Mouse (Mus musculus) gastrocnemius, postnatal 4 days (tissue): ENCODE data around the gene Kctd17. TPM values are rescaled to one million over a fixed set of nuclear protein-coding genes. Genes with fewer than 3 reads are reported as not detected.

Source experiments
- DNase-seq, 2 experiments: peaks; one replicate each; pipeline ENCODE4 v3.0.0; 2021 to 2022; ENCODE audit warnings: low spot score in 2 of 2, mixed read lengths in 2 of 2
- total RNA-seq, 2 experiments: library from RNA; stranded (reverse); gene quantifications; 2 replicates each; pipeline ENCODE4 v1.2.3; 2021

The Kctd17 gene
- total RNA-seq, 2 experiments from 2014 or later: 83.5 to 85.4 TPM

DNA sequence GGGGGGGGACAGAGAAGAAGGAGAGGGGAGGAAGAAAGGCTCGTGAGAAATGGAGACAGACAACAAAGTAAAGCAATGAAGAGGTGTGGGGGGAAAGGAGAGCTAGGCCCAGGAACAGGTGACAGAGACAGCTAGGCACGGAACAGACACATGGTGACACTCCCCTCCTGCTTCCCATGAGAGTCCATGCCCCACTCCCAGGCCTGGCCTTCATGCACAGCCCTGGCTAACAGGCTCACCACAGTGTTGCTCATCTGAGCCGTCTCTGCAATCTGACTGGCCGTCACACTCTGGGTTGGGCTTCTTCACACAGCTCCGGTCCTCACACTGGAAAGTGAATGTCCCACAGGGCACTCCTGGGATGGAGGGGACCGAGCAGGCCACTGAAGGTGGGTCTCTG, 15.5 kb downstream of the Kctd17 start:
- DNase-seq: no peak

DNA sequence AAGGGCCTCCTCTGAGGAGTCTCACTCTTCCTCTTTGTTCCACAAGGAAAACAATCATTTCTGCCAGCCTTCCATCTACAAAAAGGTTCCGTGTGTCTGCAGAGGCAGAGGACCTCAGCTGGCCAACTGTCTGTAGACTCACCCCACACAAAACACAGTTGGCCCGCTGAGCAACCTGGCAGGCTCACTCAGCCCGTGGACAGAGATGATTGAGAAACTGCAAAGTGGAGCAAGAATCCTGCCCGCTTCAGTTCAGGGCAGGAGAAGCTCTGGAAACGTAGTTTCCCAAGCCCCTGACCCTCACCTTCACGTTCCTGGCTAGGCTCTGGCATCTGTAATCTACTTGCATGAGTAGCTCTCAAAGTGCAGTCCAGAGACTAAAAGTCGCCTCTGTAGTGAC, 18.8 kb downstream of the Kctd17 start:
- no peak for DNase-seq

DNA sequence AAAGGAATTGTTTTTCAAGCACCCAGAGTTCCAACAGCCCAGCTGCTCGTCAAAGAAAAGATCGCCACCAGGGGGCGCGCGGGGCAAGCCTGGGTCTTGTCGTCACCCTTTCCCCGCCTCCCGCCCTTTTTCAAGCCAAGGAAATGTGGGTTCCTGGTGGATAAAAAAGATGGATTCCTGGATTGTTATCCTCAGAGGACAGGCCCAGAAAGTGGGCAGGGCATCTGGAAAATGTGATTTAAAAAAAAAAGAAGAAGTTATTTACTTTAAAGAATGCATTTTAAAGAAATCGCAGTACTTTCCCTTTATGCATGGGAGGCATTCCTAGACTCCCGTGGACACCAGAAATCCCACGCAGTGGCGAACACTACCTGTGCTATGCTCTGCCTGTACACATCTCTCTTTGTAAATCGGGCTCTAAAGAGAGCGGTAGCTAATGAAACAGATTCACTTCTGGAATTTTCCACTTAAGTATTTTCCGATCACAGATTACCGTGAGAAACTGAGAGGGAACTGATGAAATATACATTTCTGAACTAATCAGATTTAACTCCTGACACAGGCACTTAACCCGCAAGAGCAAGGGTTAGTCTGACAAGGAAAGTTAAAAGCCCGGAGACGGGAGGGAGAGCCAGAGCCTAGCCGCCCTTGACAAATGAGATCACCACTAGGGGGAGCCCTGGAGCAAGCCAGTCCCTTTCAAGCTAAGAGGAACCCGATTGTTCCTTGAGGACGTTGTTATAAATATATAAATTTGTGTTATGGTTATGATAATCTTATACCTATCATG, 19.6 kb downstream of the Kctd17 start:
- peak; percentile 97 to 99 for DNase-seq

DNA sequence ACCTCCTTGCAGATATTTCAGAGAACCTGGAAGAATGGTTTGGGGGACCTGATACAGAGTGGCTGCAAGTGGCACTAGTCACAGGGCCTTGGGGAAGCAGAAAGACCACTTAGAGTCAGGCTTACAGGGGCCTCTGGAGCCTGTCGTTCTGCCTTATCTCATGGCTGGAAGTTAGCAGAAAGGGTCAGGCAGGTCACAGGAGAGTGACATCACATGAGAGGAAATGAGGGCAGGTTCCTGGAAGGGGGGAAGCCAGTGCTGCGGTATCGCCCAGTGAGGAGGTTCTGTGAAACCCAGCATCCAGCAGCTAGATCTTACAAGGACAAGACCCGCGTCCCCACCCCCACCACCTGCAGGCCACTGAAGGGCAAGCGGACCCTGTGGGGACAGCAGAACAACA, 20.8 kb downstream of the Kctd17 start:
- DNase-seq: no peak

DNA sequence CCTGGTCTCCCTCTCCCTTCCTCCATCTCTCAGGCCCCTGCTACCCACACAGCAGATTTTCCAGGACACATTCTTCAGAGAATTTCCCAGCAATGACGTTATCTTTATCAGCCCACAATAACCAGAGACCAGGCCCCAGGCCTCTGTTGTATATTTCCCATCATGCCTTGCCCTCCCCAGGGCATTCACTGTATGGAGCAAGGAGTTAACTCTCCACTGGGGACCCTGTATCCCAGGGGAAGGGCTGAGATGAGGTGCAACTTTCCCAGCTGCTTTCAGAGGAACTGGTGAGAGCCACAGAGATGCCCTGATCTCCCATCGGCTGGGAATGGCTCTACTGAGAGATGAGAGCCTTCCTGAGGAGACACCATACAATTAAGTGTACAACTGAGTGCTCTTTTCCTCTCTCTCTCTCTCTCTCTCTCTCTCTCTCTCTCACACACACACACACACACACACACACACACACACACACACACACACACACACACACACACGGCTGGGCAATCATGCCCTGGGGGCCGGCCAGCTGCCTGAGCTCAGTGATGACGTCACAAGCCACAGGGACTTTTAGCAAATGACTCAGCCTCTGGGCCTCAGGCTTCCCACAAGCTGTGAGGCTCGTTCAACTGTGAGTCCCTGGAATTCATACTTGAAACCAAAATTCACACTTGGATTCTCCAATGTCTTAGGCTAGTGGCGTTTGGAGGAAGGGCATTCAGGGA, 21.5 kb downstream of the Kctd17 start:
- peak in 1 of 2 experiments; percentile 73 for DNase-seq

DNA sequence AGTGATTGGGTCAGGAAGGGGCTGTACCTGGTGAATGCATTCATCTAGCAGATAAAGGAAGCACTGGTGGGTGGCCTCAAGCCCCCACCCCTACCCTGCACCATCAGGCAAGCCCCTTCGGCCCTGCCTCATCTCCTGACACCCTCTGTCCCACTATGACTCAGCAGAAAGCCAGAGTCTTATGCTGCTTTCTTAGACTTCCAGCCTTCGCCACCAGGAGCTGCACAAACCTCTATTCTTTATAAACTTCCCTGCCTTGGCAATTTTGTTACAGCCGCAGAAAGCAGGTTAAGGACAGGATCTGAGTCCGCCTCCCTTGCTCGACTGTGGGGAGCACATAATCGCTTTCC, 22.0 kb downstream of the Kctd17 start:
- DNase-seq: no peak

DNA sequence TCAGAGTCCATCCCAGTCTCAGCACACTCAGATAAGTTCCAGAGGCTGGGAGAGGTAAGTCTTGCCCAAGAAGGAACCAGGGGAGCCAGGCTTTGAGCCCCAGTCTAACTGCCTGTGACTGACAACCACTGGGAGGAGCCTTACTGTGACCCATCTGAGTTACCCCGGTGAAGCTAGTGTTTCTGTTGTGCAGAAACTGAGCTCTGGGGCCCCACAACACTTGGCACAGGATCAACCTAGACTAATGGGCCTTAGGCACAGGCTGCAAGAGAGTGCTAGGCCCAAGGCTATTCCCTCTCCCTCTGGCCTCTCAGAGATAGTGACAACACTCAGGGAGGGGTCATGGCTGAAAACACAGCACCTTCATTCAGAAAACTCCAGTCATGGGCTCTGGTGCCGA, 22.8 kb downstream of the Kctd17 start:
- DNase-seq: no peak

DNA sequence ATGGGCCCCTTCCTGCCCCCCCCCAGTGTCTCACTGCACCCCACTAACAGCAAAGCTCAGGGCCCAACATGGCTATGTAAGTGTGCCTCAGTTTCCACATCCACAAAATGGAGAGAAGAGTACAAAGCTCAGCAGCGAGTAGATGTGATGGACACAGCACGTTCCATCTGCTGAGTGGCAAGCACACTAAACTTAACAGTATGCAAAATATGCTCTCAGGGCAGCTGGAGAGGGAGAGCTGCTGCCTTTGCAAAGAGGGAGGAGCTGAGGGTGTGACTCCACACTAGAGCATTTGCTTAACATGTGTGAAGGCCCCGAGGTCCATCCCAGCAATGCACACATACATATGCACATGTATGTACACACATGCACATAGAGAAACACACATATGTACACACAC, 24.6 kb downstream of the Kctd17 start:
- DNase-seq: no peak

DNA sequence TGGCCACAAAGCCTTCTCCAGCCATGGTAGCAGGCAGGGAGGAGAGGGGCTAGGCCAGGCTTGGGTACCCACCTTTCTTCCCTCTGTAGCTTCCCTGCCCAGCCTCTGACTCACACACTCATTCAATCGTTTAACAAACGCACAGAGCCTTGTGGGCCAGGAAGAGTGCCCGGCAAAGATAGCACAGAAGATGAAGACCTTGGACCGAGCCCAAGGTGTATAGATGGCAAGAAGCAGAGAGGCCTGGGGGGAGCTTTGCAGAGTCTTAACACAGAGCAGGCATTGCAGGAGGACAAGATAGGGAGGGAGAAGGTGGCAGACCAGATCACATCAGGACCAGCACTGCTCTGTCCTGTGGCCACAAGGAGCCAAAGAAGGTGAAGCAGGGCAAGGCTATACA, 26.8 kb downstream of the Kctd17 start:
- DNase-seq: no peak

DNA sequence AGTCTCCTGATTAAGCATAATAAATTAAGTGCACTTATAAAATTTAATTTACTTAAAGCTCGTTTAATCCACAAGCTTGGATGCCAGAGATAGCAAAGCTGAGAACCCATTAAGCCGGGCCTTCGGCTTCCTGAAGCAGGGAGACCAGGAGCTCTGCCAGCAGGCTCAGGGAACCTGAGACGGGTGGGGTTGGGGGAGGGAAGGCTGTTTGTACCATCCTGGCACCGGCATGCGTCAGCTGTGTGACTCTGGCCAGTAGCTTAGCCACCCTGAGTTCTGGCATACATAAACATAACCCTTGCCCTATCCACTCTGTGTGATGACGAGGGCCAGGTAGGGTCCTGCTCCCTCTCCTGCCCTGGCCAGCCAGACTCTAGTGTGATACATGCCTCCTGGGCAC, 27.7 kb downstream of the Kctd17 start:
- DNase-seq: no peak

DNA sequence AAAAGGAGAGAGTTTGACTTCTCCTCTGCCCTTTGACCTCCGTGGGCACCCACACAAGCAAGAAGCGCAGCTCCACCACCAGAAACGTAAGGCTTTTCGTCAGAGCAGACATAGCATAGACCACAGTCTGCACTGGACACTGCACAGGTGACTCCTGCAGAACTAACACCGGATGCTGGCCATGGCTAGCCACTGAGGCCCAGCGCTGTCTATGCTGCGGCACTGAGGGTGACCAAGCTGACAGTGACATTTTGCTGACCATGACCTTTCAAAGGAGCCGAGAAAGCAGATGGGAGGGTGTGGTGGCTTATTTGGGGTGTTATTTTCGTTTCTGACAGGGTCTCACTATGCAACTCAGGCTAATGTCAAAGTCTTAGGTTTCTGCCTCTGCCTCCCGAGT, 28.8 kb downstream of the Kctd17 start:
- DNase-seq: no peak

DNA sequence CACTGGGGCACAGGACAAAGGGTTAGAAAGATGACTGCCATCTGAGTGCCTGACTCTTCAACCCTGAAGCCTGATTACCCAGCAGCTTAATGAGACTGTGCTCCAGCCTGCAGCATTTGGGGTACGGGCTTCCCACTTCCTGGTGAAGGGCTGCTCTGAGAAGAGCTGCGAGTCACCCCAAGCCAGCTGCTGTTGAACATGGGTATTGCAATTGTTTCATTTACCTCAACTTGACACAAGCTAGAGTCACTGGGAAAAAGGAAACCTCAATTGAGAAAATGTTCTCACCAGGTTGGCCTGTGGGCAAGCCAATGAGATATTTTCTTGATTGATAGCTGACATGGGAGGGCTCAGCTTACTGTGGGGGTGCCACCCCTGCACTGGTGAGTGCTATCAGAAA, 34.6 kb downstream of the Kctd17 start:
- DNase-seq: no peak

DNA sequence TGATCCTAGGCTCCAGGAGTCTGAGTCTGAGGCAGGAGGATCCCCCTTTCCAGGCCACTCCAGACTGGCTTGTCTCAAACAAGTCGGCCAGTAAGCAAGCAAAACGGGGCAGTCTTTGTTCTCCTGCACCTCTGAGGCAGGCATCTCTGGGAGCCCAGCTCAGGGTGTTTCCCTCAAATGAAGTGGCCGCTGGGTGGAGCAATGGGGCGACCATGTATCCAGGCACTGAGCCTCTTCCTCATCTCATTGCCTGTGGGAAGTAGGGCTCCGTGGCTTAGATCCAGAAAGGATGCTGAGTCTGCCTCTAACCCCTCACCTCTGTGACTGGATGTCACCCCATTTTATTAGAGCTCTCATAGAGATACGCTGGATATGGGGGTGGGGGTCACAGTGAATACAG, 38.4 kb downstream of the Kctd17 start:
- DNase-seq: no peak

DNA sequence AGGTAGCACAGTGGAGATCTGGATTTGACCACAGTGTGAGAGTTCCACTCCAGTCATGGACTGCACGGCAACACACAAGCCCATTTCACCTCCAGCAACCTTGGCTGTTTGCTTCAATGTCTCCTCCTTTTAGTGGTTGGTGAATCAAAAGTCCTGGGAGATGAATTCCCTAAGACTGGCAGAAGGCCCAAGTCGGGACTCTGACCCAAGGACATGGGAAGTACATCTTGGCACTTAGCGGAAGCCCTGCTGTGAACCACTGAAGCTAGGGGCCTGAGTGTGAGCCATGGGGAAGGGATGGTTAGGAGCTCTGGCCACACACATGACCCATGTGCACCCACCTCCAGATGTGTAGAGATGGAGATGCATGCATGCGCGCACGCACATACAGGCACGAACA, 39.2 kb downstream of the Kctd17 start:
- no peak for DNase-seq

DNA sequence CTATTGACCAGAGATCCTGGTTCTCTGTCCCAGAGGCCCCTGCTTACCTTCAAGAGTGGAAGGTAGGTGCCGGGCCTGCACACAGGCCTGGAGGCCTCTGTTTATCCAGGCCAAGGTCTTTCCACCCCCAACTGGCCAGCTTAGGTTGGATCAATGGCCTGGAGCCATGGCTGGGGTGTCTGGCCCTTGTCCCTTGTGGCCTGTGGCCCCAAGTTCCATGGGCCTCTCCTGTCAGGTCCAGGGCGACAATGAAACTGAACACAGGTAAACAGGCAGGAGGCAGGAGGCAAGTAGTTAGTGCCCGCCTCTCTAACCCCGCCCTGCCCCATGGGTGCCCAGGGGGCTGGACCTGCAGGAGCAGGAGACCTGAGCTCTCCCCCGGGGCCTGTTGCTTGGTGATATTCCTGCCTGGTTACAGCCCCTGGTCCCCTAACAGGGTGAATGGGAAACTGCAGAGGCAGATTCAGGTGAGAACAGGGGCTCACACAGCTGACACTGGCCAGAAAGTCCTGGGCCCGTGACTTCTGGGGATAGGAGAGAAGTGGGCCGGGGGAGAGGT, 40.1 kb downstream of the Kctd17 start, which contains the start of gene Tmprss6:
TSS of gene Tmprss6 (minus strand) at position 256 of the 559 bp plus-strand sequence.
- DNase-seq: no peak

DNA sequence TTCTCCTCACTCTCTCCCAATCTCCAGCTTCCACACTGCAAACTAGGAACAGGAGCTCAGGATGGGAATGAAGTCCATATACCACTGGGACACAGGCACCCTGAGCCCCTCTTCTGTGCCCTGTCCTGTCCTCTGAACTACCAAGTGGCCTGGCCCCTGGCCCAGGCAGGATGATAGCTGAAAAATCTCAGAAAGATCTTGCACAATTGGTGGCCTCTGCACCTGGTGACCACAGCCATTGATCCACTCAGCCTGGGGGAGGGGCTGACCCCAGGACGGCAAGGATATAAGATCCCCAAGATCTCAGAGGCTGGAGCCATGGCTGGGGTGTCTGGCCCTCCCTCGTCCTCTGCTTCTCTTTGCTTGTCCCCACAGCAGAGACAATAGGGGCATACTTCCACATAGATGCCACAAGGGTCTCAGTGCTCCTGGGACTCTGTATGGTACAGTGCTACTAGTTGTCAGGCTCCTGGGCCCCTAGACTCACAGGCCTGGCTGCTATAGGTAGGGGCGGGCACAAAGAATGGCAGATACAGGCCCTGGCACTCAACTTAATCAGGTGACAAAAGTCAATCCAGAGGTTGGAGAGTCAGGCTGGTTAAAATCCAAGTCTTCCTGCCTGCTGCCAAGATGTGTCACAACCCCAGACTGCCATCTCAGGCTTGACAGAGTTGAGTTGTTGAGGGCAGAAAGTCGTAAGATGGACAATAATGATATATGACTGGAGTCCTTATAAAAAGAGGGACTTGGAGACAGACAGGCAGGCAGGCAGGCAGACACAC, 42.3 kb downstream of the Kctd17 start:
- DNase-seq: no peak

DNA sequence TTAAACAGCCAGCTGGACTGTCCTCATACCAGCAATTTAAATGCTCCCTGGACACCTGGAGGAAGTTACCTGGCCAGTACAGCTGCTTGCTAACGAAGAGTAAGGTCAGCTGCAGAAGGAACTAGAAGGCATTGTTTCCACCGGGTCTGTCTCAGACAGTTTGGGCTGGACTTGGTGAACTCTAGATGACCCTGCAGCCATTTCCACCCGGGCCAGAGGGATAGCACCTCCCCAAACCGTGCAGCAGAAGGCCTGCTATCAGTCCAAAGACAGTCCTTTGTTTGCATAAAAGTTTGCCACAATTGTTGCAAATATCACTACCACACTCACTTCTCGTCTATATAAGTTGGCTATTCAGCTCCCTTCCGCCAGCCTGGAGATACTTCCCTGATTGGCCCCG, 43.5 kb downstream of the Kctd17 start:
- no peak for DNase-seq

DNA sequence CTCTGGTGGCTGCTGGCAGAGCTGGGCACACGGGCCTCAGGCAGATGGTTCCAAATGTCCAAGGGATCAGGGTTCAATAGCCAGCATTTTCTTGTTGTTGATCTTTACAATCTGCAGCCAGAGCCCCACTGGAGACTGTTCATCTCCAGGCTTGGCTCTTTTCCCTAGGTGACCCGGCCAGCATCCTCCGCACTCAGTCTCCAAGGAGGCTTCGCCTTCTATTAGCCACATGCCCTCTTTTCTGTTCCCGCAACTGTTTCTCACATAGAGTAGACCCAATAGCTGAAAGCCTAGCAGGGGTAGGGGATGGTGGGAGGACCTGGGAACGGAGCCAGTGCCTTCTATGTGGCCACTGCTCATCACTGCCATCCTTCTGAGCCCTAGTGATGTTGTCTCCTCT, 45.1 kb downstream of the Kctd17 start:
- DNase-seq: no peak

DNA sequence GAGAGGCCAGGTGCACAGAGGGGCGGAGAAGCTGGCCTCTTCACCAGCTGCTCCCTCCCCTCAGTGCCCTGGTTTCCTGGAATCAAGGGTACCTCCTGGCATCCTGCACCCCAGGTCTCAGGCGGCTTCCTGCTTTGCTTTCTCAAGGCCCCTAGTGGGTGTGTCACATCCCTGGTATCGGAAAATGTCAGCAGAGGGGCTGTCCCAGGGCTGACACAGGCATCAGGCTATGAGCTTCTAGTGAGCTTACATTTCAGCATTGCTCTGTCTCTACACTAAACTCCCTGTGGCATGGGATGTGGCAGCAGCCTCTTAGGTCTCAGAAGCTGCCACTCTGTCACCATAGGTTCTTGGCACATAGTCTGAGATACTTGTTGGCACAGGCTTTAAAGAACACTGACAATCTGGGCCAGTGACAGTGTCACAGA, 47.3 kb downstream of the Kctd17 start:
- no peak for DNase-seq

DNA sequence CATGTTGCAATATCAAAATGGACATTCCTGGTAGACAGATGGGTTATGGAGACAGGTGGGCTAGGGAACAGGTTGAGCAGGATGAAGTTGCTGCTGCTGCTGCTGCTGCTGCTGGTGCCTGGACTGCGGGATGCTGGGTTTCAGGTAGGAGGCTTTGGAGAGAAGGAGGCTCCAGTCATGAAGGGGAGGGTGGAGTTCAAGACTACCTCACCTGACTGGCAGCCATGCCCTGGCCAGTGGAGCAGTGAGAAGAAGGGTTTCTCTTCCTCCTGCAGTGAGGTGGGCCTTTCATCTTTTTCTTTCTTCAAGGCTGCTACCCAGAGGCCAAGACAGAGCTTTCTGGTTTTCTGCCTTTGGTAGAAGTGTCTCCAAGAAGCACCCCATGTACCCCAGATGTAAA, 48.5 kb downstream of the Kctd17 start:
- no peak for DNase-seq

DNA sequence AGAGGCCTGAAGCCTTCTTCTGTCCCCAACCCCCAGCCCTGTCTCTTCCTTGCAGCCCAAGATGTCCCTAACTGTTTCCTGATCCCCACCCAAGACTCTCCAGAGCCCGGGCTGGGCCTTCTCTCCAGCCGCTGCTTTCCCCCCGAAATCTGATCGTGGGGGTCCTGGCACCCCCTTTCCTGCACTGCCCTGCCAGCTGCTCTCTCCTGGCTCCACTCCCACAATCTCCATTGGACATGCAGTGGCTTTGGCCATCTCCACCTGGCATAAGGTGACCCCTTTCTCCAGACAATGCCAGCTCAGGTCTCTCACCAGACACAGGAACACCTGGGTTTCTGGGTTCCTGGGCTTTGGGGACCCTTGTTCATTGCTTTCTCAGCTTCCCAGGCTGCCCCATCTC, 49.7 kb downstream of the Kctd17 start:
- DNase-seq: no peak

DNA sequence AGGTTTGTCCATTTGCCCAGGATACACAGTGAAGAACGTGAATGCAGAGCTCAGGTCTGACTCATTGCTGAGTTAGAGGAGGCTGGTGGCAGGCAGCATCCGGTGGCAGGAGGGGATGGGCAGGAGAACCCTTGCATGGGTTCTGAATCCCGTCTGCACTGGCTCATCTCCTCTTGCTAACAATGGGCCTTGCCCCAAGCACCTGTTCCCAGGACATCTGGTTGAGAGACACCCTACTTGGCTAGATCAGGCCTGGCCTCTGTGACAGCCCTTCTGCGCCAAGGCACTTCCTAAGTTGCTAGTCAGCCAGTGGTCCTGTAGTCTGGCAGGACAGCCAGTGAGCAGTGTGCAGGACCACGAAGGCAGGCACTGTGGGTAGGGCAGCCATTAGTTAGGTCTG, 51.1 kb downstream of the Kctd17 start:
- DNase-seq: no peak
